Mouse (Mus musculus) mesoderm, embryonic 11.5 days (tissue): ENCODE results near the gene Sarm1.
A peak's percentile ranks its signal among the peaks of the same experiment; 100 is the strongest.
"Not testable (repeated sequence)": the region's sequence is repeated elsewhere in the genome, so short reads cannot be mapped to it uniquely, and the experiment has no call there.

Experiments
- DNase-seq: peaks from one replicate; pipeline ENCODE4 v3.0.0-alpha.2; 2012; ENCODE audit warnings: low read depth, low spot score

Sarm1 gene

GRCm38 (mm10) chr11:78497544-78498522, at the start of gene Sarm1:
Gene Sarm1 (minus strand): TSS chr11:78497754.
- peak; percentile 96 for DNase-seq

DNA sequence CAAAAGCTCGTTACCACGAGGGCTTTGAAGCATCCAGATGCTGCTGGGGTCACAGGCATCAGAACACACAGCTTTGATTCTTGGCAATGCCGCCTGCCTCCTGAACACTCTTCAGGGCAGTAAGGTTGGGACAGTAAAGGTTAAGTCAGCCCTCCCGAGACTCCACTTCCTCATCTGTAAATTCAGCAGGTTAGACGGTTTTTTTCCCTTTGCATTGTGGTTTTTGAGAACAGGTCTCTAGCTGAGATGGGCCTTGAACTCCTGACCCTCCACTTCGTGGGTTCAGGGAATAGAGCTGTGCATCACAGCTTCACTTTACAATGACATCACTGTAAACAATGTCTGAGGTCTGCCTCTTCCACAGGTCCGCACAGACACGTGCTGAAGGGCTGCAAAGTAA, 47.6 kb upstream of the Sarm1 start:
- DNase-seq, result no peak

GRCm38 (mm10) chr11:78544449-78545111, 47.0 kb upstream of the Sarm1 start:
- DNase-seq, result no peak

GRCm38 (mm10) chr11:78540358-78540757, 42.8 kb upstream of the Sarm1 start:
- DNase-seq, result no peak

DNA sequence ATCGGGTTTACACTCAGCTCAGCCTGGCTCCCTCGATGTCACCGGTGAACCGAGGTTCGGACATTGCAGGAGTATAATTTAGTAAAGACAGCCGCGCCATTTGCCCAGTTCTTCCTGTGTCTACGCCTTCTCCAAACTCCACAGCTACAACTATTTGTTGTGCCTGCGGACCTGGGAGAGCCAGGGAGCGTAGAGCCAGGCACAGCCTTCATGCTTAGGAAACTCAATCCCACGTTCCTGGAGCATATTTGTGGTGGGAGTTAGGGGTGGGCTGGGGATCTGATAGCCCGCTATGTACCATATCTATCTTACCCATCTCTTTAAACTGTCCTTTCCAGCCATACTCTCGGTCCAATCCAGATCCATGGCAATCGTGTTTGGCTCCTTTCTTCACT, 39.1 kb upstream of the Sarm1 start:
- no peak for DNase-seq

DNA sequence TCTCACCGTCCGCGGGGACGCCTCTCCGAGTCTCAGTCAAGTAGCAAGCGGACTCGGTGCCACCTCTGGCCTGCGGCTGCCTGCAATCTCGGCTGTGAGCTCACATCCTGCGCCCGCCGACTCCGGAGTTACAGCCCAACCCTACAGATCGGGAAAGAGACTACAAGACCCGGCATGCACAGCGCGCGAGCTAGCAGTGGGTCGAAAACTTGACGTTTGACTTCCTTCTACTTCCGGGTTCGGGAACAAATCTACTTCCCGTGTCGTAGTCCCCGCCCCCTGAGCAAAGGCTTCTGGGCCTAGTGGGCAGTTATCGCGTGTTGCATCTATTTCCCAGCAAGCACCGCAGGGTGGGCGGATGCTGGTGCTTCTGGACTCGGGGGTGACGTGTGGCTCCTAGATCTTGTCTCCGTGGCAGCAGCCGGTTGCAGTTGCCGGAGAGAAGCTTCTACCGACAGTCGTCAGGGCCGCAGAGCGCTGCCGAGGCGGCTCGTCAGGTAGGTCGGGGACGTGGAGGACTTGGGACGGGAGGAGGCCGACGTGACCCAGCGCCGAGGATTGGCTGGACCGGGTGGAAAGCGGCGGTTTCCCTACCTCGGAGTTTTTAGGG, 38.6 kb upstream of the Sarm1 start, which contains the start of the genes Tnfaip1 and Ift20:
Gene Tnfaip1 (minus strand): TSS at position 253 of the 610 bp plus-strand sequence.
Gene Ift20 (plus strand): TSS at position 282 of the 610 bp plus-strand sequence.
- DNase-seq, result peak; percentile 99

GRCm38 (mm10) chr11:78535376-78536079, 38.0 kb upstream of the Sarm1 start:
- DNase-seq, result peak; percentile 56

GRCm38 (mm10) chr11:78534516-78534915, 37.0 kb upstream of the Sarm1 start:
- DNase-seq, result no peak

- DNase-seq, result not testable (repeated sequence)
Observed at GRCm38 (mm10) chr11:78531515-78531914, 34.0 kb upstream of the Sarm1 start.

- no peak for DNase-seq
Observed at GRCm38 (mm10) chr11:78531046-78531445, 33.5 kb upstream of the Sarm1 start.

GRCm38 (mm10) chr11:78530001-78530400, 32.4 kb upstream of the Sarm1 start:
- no peak for DNase-seq

DNA sequence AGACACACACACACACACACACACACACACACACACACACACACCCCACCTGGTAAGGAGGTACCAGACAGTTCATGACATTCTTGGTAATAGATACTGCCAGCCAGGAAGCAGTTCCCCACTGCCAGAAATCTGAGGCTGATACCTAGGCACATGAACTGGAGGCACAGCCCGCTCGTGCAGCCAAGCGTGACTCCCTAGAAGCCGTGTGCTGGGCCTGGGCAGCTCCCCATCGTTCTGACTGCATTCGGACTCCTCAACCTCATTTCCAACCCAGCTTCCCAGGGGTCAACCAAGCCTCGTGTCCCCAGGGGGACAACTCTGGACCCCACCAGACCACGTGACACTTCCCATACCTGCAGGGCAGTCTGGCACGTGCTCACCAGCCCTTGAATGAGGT, 31.2 kb upstream of the Sarm1 start:
- DNase-seq, result no peak

GRCm38 (mm10) chr11:78524838-78525237, 27.3 kb upstream of the Sarm1 start:
- no peak for DNase-seq

GRCm38 (mm10) chr11:78523241-78523955, 25.8 kb upstream of the Sarm1 start:
- peak; percentile 66 for DNase-seq

- no peak for DNase-seq
Observed at GRCm38 (mm10) chr11:78522481-78522997, 25.0 kb upstream of the Sarm1 start.

GRCm38 (mm10) chr11:78521880-78522279, 24.3 kb upstream of the Sarm1 start:
- no peak for DNase-seq

GRCm38 (mm10) chr11:78518931-78519330, 21.4 kb upstream of the Sarm1 start:
- no peak for DNase-seq

DNA sequence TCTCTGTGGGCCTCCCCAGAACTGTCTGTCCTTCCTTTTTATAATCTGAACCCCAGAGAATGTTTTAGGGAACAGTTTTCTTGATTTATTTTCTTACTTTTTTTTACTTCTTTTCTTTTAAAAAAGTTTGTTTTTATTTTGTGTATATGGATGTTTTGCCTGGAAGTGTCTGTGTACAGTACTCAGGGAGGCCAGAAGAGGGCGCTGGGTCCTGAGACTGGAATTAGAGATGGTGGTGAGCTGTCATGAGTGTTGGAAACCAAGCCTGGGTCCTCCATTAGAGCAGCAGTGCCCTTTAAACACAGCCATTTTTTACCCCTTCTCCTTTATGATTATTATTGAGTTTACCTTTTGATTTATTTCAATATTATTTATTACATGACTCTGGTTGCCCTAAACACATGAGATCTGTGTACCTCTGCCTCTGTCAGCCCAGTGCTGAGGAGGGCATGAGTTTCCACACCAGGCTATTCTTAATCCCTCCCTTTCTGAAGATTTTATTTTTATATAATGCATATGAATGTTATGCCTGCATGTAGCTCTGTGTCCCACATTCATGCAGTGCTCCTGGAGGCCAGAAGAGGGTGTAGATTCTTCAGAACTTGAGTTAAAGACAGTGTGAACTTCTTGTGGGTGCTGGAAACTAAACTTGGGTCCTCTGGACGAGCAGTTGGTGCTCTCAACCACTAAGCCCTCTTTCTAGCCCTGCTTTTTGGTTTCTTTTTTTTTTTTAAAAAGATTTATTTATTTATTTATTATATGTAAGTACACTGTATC, 18.2 kb upstream of the Sarm1 start:
- DNase-seq, result no peak

DNA sequence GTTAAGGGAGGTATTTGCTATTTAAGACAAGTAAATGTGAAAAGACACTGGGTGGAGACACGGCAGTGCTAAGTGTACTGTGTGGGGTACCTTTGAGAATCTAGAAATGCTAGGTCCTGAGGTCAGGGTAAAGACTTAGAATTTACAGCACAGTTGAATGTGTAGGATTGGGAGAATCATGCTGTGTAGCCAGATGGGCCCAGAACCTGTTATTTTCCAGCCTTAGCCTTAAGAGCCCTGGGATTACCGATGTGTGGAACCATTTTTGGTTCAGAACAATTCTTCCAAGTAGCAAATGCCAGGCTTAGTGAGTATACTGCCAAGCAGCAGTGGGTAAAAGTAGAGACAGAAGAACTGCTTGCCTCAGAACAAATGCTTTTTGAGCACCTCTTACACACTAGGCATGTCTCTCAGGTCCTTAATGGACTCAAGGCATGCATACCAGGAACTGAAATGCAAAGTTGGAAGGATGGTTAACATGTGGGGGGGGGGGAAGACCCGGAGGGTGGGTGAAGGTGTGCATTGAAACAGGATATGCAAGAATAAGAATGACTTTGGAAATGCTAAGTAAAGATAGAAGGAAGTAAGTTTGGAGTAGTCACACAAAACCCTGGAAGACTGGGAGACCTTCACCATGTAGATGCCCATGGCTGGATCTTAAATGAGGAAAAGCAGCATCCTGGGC, 15.7 kb upstream of the Sarm1 start:
- no peak for DNase-seq
